Mouse (Mus musculus) mesoderm, embryonic 11.5 days (tissue): ENCODE results near the gene Hecw2.

Experiments
- DNase-seq: peaks from one replicate; pipeline ENCODE4 v3.0.0-alpha.2; 2012; ENCODE audit warnings: low read depth, low spot score

Hecw2 gene

DNA sequence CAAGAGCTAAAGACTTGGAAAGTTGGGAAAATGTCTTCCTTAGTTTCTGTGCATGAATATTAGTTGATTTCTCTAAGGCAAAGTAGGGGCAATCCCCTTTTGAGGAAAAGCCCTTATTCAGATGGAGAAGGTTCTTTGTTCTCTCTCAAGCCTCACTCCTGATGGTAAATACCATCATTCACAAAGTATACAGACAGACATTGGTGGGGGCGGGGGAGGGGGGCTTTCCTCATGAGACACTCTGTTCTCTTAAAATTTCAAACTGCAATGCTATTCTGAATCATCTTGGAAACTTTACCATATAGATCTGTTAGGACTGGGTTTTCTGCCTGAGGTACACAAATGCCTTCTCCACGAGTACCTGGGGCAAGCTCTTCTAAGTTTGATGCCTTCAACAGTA is 355.6 kb downstream of the Hecw2 start:
- DNase-seq: no peak

DNA sequence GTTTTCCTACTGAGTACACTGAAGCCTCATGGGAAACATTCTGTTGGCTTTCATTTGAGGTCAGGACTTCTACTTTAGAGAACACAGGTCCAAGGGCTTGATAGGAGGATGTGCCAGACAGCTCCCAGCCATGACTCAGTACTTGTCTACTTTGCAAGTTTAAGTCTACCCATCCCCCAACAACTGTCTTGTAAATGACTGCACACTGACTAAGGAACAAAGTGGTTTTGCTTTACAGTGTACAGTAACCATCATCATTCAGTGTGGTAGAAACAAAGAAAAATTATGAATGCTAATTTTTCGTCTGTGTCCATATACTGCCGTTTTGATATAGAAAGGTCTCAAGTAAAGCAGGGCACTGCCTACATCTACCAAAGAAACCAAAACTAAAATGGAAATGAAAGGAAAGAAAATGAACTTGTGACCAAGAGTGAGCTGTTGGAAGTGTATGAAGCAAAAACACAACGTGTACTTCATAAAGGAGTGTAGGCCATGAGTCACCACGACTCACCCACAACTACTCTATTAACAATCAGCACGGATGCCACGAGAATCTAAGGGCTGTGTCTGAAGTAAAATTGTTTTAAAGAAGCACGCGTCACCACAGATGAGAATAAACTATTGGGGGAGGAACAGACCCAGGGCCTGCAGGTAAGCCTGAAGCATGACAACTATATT is 356.6 kb downstream of the Hecw2 start:
- no peak for DNase-seq

DNA sequence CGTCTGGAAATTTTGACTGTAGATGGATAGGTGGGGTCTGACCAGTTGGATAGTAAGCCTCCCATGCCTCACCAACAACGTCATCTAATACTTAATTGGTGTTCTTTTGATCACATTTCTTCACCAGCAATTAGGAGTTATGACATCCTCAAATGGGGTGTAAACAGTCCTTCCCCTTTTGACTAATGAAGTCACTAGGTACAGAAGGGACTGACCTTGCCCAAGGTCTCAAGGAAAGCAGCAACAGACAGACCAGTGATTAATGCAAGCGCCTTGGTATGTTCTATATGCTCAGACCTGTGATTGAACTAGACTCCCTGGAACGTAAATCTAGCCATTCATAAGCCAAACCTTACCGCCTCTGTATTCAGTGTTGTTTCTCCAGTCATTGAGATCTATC is 364.7 kb downstream of the Hecw2 start:
- no peak for DNase-seq

DNA sequence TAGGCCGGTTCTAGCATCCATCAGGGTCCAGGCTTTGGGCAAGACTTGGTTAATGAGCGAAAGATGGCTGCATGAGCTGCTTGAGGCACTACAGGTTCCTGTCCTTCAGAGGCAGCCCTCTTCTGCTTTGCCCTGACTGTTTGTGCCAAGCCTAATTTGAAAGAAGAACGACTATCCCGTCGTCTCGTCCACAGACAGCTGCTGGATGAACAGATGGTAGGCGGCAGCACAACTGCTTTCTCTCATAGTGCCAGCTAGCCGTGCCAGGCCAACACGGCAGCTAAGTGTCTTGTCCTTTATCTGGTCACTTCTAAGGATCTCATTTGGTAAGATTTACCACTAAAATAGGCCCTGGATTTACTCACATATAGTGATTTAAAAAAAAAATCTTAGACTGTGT is 365.9 kb downstream of the Hecw2 start:
- no peak for DNase-seq

DNA sequence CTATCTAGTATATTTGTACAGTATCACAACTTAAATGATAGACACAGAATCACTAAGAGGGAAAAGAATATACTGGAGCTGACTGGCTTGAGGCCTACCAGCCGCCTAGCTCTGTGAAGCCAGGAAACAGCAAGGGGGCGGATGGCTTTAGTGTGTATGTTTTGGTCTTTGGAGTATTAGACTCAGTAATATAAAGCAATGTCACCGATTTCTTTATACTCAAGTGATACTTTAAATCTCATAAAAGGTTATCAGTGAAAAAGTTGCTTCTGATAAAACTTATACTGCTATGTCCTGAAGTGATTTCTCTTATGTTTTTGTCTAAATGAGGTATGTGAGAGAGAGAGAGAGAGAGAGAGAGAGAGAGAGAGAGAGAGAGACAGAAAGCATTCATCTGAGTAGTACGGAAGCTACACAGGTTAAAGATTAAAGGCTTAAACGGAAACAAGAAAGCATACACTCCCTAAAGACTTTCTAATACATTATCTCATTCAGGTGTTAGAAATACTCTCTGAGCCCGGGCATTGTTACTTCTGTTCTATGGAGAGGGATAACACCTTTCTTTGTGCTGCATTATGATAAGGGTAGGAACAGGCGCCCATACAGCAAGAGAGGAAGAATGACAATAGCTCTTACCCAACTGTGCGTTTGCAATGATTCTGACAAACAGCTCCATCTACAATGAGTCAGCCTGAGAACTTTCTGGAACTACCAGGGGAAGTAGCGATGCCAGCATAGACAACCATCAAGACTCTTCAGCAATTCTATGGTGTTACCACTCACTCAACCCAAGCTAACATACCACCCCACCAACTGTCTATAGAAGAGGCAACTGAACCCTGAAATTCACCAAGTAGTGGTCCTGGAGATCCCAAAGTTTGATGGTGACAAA is 370.3 kb downstream of the Hecw2 start:
- no peak for DNase-seq

DNA sequence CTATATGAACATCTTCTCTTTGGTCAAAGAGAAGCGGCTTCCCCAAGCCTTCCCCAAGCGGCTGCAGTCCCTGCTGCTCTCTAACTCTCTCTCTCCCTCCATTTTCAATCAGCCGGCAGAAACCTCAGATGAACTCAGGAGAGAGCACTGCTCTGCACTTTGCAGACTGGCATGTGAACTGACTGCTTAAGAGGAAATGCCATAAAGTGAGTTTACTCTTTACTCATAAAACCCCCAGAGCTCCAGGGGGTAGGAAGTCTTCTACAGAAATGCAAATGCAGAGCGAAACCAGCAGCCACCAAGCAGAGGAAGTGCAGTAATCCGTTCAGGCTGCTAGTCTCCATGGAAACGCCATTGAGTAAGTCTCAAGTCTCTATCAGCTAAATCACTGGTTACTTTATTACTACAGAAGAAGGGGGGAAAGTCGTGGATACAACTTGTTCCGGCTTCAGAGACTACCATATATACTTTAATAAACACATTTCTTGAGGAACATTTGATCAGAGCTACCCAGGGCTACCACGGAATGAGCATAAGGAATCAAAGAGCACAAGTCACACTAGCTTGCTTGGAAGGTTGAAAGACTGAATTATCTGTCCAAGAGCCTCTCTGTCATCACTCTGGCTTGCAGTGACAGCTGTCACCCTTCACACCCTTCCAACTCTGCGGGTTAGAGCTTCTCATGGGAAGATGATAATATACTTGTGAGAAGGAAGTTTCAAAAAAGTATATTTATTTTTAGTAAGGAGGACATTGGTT is 371.1 kb downstream of the Hecw2 start:
- peak; percentile 74 for DNase-seq

DNA sequence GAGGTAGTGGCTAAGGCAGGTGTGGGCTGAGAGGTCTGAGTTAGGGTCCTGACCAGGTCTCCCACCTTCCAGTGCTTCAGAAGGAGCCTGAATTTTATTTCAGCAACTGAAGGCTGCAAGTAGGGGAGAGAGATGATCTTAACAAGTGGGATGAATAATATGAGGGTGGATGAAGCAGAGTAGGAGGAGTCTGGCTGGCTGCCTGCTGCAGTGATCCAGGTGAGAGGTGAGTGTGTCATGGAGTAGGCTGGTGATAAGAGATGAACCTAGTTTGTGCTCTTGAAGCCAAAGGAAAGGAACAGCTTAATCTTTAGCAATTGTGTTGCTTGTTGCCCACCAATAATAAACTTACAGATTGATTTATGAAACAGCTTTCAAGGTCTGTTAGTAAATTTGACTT is 373.0 kb downstream of the Hecw2 start:
- DNase-seq: no peak

GRCm38 (mm10) chr1:53820041-53820632 is 374.8 kb downstream of the Hecw2 start:
- DNase-seq: no peak

GRCm38 (mm10) chr1:53818072-53818862 is 376.7 kb downstream of the Hecw2 start:
- no peak for DNase-seq

DNA sequence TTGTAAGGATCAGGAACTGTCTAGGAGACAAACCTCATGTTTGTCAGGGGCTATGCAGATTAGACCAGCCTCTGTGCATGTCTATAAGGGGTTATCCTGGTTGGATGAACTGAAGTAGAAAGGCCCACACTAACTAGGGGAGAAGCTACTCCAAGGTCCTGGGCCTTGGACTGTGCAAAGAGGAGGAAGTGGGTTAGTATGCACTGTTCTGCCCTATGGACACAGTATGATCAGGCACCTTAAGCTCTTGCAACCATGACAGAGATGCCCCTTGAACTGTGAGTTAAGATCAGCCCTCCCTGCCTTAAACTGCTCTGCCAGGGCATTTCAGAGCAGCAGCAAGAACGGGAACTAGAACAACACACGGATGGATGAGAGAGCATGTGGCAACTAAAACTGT is 378.6 kb downstream of the Hecw2 start:
- DNase-seq: no peak

DNA sequence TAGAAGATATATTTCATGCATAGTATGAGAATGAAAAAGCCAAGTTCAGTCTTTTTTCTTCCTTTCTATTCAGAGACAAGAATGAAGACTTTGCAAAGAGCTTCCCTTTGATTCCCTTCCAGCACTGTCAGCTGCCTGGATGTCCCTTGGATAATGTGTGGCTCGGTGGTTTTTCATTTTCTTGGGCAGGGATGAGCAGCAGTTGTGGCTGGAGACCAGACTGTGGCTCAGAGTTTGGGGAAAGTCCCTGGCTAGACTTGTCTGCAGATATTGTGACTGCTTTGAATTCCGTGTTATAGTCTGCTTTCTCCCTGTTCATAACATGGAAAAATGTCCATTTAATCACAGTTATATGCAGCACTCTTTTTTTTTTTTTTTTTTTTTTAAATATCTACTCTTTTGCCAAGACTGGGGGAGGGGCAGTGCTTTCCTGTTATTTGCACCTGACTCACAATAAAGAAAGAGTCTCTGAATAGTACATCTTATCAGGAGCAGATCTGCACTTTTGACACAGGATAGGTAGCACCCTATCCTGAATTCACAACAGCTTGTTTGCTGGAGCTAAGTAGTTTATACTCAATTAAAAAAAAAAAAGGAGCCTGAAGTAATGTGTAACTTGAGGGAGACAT is 380.8 kb downstream of the Hecw2 start:
- no peak for DNase-seq

GRCm38 (mm10) chr1:53811919-53812318 is 383.0 kb downstream of the Hecw2 start:
- DNase-seq: no peak

DNA sequence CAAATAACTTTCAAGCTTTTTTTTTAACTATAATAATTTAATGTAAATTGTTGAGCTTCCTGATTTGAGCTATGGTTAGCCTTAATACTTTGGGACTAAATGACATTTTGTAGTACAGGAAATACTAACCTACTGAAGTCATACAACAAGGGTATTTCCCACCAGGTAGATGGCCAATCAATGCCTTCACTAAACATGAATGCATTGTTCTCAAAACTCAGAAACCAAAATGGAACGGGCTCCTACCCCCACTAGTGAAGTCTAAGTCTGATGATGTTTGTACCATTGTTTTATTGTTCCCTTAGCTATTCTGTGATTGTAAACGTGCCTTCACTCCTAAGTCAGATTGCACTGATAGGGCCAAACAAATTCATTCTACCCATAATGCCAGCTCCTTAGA is 386.7 kb downstream of the Hecw2 start:
- no peak for DNase-seq

DNA sequence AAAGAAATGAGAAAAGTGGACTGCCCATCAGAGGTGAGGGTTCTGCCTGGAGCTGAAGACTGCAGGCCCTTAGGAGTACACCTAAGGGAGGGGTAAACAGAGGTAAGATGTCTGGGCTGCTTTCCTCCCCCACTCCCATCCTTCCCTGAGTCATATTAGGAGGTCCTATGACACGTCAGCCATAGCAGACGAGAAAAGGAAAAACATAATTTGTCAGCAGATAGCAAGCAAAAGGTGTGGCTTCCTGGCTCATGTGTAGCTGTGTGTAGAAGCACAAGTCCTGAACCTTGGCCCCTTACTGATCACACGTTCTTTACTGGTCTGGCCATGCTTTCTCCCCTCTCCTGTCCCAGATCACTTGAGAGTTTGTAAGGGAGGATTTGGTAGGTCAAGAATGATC is 397.2 kb downstream of the Hecw2 start:
- DNase-seq: no peak

DNA sequence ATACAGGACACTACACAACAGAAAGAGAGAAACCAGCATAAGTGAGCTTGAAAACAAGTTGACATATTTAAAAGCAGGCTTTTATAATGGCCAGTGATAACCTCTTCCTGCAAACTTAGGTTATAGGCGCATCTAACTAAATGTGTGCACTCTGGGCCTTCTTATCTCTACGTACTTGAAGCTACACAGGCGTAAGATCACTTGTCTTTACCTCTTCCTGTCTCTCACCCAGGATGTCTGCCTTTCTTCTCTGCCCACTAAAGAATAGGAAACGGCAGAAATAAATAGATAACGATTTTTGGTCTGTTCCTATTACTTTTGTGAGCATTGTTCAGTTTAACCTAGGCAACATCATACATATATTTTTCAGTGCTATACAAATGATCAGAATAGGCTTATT is 397.9 kb downstream of the Hecw2 start:
- no peak for DNase-seq

DNA sequence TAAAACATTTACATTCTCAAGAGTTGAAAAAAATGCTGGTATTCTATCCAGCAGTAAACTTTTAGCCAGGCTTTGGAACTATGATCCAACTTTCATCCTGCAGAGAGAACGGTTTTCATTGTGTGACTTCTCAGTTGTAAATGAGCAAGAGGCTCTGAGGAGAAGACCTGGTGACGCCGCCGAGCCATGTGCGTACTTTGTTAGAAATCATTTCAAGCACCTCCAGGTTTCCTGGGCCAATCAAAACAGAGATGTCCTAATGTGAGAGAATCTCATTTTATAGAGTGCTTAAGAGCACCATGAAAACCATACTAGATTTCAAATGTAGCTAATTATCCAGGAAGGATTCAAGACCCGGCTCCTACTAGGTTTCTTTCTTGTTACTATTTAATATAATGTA is 398.7 kb downstream of the Hecw2 start:
- DNase-seq: no peak

- DNase-seq: no peak
These were observed 399.4 kb downstream of the Hecw2 start for GRCm38 (mm10) chr1:53795591-53795990.

- DNase-seq: no peak
These were observed 399.9 kb downstream of the Hecw2 start for GRCm38 (mm10) chr1:53795081-53795480.

- DNase-seq: no peak
These were observed 400.7 kb downstream of the Hecw2 start for GRCm38 (mm10) chr1:53794279-53794678.

- no peak for DNase-seq
These were observed 403.6 kb downstream of the Hecw2 start for GRCm38 (mm10) chr1:53791343-53791742.
